Mouse (Mus musculus): ENCODE data around the gene Nebl. TPM values are rescaled to one million over a fixed set of nuclear protein-coding genes. Genes with fewer than 3 reads are reported as not detected.

Nebl gene
- total and polyA plus RNA-seq, 3 experiments: 4.7 to 5.4 TPM; not detected in 1

DNA sequence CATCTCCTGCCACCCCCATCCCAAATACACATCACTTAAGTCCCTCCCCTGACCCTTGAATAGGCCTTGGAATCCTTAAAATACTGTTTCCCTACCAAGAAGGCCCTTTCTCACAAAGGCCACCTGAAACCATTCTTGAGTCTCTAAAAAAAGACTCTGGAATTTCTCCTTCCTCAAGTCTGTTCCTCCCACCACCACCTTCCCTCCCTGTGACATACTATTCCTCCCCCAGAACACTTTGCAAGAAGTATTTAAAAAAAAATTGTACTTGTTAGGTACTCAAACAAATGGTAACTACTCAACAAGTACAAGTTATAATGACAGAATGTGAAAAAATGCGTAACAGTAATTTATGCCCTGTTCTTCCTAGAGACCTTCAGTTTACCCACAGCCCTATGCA lies 349.0 kb downstream of the Nebl start:
- DNase-seq (ENCODE audit: low read depth, low spot score): no peak
- TF ChIP-seq TBP (IDR thresholded peaks at IDR 0.05; ENCODE audit: low read depth, low read length) (no peak), NRF1 (IDR thresholded peaks at IDR 0.05; ENCODE audit: insufficient read depth, low read depth, low read length, poor library complexity, severe bottlenecking) (no peak), EP300 (IDR thresholded peaks at IDR 0.05; ENCODE audit: low read depth in 1 of 2, low read length in 2 of 2) (no peak), NELFE (IDR thresholded peaks at IDR 0.05; ENCODE audit: low read depth, low read length) (no peak), RAD21 (IDR thresholded peaks at IDR 0.05; ENCODE audit: low read depth, low read length) (no peak), SIN3A (IDR thresholded peaks at IDR 0.05; ENCODE audit: low read length) (no peak), ZC3H11A (IDR thresholded peaks at IDR 0.05; ENCODE audit: low read depth, low read length) (no peak), MXI1 (IDR thresholded peaks at IDR 0.05; ENCODE audit: low read depth, low read length) (no peak), UBTF (IDR thresholded peaks at IDR 0.05; ENCODE audit: borderline replicate concordance, insufficient read depth, low read depth, low read length) (no peak), ZNF384 (IDR thresholded peaks at IDR 0.05; ENCODE audit: low read depth, low read length) (no peak), GATA1 (IDR thresholded peaks at IDR 0.05; ENCODE audit: low read depth, low read length) (no peak), POLR2A (IDR thresholded peaks at IDR 0.05; ENCODE audit: control insufficient read depth in 1 of 2, insufficient read depth in 1 of 2, low read depth in 1 of 2, low read length in 2 of 2, poor library complexity in 1 of 2) (no peak), ETS1 (IDR thresholded peaks at IDR 0.05; ENCODE audit: low read depth, low read length) (no peak), TAL1 (IDR thresholded peaks at IDR 0.05; ENCODE audit: low read length) (no peak), KAT2A (conservative IDR thresholded peaks at IDR 0.05; ENCODE audit: low read depth, low read length) (no peak), CHD1 (IDR thresholded peaks at IDR 0.05; ENCODE audit: low read depth, low read length) (no peak)

DNA sequence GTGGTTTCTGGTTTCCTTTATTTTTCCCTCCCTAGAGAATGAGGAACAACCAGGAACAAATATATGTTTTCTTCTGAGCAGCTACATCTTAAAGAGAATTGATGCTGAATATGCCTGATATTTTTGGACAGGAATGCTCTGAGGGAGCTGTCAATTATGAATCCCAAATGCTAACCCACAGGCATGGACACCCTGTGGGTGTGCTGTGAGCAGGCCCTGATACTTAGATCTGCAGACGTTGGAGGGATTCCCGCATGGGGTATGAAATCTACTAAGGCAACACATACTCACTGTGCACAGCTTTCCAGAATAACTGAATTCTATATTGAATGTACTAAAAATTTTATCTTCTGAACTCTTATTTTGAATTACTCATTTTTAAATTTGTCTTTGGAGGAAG lies 355.3 kb downstream of the Nebl start:
- Histone ChIP-seq H3K4me3 (ENCODE audit: control insufficient read depth in 1 of 2, insufficient read depth in 1 of 2, low read depth in 2 of 2, low read length in 2 of 2) (no peak overlapping the region), H3K79me2 (ENCODE audit: control insufficient read depth, insufficient read depth, low read length, poor library complexity) (no peaks in the 10 kb centered on the region)
- TF ChIP-seq CHD2 (IDR thresholded peaks at IDR 0.05; ENCODE audit: low read length) (no peak), USF2 (IDR thresholded peaks at IDR 0.05; ENCODE audit: borderline replicate concordance in 1 of 2, insufficient read depth in 1 of 2, low read depth in 1 of 2, low read length in 2 of 2) (no peak), MXI1 (IDR thresholded peaks at IDR 0.05; ENCODE audit: low read depth, low read length) (no peak)

More for the DNA sequence above, 349.0 kb downstream of the Nebl start:
- Histone ChIP-seq H3K4me1 (ENCODE audit: control insufficient read depth in 1 of 2, insufficient read depth in 2 of 2, low read length in 2 of 2) (no peaks in the 10 kb centered on the region), H3K36me3 (ENCODE audit: control insufficient read depth in 1 of 2, insufficient read depth in 2 of 2, low read length in 2 of 2) (no peaks in the 10 kb centered on the region), H3K4me3 (ENCODE audit: control insufficient read depth in 1 of 2, insufficient read depth in 1 of 2, low read depth in 2 of 2, low read length in 2 of 2) (no peak overlapping the region), H3K79me2 (ENCODE audit: control insufficient read depth, insufficient read depth, low read length, poor library complexity) (no peaks in the 10 kb centered on the region), H3K27me3 (ENCODE audit: control insufficient read depth in 1 of 2, insufficient read depth in 2 of 2, low read length in 2 of 2) (no peaks in the 10 kb centered on the region), H3K27ac (ENCODE audit: control insufficient read depth, low read depth, low read length) (no peak overlapping the region), H3K9me3 (replicated peaks; ENCODE audit: insufficient read depth, low read length) (no peaks in the 10 kb centered on the region), H3K9ac (ENCODE audit: control insufficient read depth, low read depth, low read length, poor library complexity, severe bottlenecking) (no peak overlapping the region)

More for the DNA sequence above, 355.3 kb downstream of the Nebl start:
- no peaks in the 10 kb centered on the region for H3K36me3 ChIP-seq (ENCODE audit: control insufficient read depth in 1 of 2, insufficient read depth in 2 of 2, low read length in 2 of 2)
- no peaks in the 10 kb centered on the region for H3K9me3 ChIP-seq (replicated peaks; ENCODE audit: insufficient read depth, low read length)
- no peak overlapping the region for H3K9ac ChIP-seq (ENCODE audit: control insufficient read depth, low read depth, low read length, poor library complexity, severe bottlenecking)
- no peaks in the 10 kb centered on the region for H3K4me1 ChIP-seq (ENCODE audit: control insufficient read depth in 1 of 2, insufficient read depth in 2 of 2, low read length in 2 of 2)
- DNase-seq (ENCODE audit: low read depth, low spot score): no peak
- H3K27me3 ChIP-seq (ENCODE audit: control insufficient read depth in 1 of 2, insufficient read depth in 2 of 2, low read length in 2 of 2): no peaks in the 10 kb centered on the region
- no peak overlapping the region for H3K27ac ChIP-seq (ENCODE audit: control insufficient read depth, low read depth, low read length)
